Mouse (Mus musculus) lung, postnatal 10 days (tissue): ENCODE results near the gene Nfasc.

Experiments used
- DNase-seq: peaks from one replicate; pipeline ENCODE4 v3.0.0; 2021

Gene Nfasc

DNA sequence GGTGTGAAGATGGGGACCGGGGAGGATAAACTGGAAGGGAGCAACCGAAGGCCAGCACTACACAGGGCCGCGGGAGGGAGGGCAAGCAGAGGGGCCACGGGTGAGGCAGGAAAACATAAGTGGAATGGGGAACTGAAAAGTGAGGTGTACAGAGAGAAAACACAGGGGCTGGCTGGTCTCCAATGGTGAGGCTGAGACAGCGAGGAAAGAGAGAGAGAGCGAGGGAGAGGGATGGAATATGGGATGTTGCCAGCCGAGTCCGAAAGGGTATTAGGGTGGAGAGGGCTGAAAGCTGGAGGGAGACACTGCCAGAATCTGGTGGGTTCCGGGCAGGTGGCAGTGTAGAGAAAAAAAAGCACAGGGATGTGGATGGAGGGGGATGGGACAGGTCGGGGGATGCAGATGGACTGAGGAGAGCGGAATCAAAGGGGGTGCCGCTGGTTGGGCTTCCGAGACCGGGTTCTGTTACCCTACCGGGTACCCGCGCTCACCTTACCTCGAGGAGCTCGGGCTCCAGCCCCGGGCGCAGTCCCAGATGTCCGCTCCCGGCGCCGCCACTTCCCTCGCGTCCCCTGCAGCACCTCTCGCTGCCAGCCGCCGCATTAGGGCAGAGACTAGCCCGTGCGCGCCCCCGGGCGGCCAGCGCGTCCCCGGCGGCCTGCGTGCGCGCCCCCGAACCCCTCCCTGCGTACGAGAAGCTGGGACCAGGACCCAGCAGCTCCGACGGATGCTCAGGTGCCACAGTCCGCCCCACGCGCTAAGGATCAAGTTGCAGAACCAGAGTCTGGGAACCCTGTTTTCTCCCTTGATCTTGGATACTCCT is at the start of gene Nfasc:
Gene Nfasc, minus strand, starts transcription at position 623 of the 823 bp plus-strand sequence.
- peak; percentile 32 for DNase-seq

DNA sequence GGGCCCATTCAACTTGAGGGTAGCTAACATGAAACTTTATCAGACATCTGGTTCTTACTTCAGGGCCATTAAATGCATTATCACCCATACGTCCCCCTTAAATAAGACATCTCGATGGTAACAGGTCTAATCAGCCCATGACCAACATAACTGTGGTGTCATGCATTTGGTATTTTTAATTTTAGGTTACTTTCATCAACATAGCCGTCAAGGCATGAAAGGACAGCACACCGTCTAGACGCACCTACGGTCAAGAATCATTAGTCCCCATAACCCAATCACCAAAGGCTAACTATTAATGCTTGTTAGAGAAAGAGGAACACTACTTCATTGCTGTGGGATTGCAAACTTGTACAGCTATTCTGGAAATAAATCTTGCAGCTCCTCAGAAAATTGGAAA is 49.5 kb upstream of the Nfasc start:
- no peak for DNase-seq

DNA sequence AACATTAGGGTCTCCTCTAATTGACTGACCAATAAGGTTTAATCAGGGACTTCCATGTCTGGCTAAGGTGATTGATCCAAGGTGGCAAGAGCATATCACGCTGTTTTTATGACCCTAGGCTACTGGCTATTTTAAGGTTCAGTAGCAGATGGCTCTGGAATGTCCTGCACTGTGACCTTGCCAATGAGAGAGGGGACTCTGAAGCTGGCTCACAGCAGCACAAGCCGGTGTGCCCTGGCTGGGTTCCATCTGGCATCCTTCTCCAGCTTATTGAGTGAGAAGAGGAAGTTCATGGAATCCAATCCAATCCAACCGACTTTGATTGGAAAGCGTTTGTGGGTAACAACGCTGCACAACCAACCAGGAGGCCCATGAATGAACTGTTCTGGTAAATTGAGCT is 45.3 kb upstream of the Nfasc start:
- no peak for DNase-seq

DNA sequence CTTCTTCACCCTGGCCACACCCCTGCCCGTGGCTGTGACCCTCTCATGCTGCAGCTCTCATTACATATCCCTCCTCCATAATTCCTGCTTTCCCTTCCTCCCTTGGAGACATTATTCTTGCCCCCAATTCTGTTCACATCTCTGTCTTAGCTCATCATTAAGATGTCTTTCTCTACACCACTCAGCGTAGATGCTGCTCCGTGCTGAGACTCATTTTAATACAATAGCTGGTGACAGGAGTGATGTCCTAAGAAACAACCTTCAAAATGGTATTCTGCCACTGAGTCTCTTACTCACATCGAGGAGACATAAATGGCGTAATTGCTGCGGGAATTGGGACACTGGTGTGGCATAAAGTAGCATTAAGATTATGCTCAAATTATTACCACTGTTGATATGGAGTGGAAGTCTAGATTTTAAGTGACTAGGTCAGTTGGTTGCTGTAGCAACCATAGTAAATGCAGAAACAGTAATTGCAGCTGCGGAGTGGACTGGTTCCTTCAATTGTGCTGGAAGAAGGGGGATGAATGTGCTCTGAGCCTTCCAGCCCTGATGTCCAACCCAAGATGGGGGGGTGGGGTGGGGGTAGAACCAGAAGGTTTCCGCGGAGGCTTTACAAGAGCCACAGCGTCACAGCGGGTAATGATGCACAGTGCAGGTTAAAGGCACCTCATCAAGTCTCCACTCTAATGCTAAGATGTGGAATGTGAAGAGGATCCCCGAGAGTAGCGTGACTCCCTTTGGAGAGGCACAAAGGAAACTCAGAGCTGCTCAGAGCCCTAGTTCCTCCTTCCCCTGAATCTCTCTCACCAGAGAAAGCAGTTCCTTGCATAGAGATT is 40.2 kb upstream of the Nfasc start:
- no peak for DNase-seq

DNA sequence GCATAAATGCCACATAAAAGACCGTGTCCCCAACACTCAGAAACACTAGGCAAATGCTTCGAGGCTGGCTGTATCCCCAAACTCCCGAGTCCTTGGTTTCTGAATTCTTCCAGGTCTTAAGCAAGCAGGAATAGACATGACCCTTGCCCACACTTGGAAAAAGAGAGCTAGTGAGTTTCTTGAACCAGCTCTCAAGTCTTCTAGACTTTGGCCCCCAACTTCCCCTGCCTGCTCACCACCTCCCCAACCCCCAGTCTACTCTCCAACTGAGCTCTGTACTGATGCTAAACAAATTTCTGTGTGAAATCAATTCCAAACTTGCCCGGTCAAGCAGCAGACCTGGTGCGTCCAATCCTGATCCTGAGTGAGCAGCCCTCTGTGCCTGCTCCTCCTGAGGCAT is 39.4 kb upstream of the Nfasc start:
- no peak for DNase-seq

DNA sequence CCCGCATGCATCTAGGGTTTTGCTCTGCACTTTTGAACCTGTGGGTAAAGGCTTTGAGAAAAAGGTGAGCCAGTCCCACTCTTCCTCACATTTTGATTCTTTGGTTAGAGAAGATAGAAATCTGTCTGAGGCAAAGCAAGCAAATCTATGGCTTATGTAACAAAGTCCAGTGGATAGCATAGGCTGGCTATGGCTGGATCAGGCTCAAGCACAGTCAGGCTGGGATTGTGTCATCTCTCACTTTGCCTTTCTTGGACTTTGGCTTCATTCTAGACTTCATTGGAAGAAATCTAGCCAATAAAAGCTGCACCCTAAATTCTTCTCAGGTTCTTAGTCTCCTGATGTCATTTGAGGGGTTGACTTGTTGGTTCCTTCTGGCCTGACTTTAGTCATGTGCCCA is 38.7 kb upstream of the Nfasc start:
- DNase-seq = no peak

DNA sequence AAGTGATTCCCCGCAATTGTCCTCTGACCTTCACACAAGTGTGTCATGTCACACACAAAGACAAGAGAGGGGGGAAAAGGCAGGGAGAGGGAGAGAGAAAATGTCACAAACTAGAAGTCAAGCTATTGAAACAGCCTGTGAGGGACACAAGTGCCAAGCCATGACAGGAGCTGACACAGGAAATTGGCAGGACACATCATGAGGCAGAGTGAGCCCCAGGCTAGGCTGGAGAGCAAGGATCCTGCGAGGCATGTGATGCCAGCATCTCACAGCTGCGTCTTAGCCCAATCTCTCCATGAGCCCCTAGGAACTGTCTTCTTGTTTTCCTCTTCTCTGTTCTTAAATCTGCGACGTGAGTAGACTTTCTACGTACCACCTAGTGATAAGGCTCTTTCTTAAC is 33.4 kb upstream of the Nfasc start:
- no peak for DNase-seq

DNA sequence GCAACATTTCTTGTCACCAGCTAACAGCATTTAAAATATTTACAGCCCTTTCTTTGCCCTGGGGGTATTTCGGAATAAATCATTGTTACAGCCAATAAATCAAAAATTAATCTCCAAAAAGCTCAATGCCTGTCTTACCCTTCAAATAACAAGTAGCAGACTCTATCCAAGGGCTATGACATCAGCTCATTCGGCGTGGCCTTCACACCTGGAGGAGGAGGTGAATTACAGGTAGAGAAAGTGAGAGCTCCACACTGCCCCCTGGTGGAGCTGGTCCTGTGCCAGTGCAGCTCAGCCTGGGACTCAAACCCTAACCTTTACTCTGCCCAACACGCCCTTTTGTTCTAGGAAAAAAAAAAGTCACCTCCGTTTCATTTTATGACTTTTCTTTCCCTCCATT is 29.8 kb upstream of the Nfasc start:
- DNase-seq = peak; percentile 44

DNA sequence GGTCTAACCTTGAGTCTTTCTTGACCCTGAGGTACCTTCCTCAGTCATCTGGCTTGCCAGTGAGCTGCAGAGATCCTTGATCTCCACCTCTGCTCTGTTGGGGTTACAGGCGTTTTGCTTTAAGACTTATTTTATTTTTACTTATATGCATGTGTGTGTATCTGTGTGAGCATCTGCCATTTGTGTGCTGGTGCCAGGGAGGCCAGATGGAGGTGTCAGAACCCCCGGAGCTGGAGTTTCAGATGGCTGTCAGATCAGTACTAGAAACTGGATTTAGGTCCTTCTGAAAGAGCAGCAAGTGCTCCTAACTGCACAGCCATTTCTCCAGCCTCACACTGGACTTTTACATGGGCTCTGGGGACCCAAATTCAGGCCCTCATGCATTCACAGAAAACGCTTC is 28.0 kb upstream of the Nfasc start:
- no peak for DNase-seq

DNA sequence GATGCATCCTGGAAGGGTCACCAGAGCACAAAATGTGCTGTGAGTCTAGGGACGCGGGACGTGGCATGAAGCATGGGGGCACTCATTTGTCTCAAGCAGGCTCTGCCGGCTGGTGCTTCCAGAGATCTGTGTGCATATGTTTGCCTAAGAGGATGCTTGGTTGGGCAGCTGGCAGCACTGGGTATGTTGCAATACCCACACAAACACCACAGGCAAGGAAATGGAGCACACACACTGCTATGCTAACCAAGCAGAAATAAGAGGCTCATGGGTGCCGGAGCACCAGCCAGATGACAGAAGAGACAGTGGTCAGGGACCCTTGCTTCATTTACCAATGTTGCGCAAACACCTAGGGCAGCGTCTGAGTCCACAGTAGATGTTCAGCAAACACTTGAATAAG is 25.8 kb upstream of the Nfasc start:
- no peak for DNase-seq

DNA sequence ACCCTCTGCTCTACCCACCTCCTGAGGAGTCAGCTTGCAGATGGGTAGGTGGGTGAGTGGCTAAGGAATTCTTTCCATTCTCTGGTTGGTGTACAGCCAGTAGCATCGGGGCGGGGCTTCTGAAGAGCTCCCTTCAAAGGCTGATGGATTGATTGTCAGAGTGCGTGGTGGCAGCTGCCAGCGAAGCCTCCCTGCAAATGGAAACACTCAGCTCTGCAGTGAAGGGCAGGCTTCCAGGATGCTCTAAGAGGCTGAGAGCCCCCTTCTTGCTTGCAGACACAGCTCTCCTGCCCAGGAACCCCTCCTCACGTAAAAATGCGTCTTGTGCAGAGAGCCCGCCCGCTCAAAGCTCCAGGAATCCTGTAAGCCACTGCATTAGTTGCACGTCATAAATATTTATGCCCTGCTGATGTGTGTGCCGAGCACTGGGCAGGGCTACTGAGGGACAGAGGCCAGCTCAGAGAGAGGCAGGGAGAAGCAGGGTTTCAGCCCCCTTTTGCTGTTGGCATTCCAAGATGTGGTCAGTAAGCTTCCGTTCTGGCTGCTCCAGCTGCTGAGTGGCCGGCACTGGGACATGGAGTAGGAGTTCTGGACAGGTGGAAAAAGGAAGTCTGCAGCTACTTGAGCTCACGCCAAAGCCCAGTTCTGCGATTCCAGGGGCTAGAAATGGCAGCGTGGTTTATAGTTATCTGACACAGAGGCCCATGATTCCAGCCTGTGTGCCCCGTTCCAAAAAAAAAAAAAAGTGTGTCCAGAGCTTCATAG is 24.5 kb upstream of the Nfasc start:
- DNase-seq = peak; percentile 6

DNA sequence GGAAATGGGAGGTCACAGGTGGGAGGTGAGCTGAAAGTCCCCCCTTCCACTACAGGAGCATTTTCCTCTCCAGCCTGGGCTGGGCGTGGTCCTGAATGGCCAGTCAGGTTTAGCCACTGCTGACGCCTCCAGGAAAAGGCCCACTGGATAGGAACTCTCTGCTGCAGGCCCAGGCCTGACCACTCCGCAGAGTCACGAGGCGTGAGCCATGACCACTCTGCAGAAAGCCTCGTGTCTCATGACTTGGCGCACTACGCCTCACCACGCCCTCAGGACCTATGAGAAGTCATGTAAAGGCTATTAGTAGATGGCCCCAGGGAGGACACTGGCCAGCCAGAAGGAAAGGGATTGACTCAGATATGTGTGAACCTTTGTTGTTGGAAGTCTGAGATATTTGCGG is 23.6 kb upstream of the Nfasc start:
- DNase-seq = no peak

DNA sequence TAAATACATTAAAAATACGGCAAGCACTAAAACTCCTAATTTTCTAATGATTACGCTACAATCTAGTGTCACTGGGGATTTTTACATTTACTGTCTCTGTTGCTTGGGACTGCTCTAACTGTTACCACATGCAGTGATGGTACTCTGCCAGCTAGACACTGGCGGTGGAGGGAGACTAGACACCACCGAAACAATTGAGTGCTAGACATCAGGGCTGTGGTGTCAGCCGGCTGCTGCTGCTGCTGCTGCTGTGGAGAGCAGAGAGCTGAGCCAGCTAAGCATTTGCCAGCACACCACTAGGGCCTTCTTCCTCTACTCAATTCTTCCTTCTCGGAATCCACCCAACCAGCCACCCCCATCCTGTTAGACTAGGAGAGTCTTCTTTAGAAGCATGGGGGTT is 17.8 kb upstream of the Nfasc start:
- DNase-seq = no peak

DNA sequence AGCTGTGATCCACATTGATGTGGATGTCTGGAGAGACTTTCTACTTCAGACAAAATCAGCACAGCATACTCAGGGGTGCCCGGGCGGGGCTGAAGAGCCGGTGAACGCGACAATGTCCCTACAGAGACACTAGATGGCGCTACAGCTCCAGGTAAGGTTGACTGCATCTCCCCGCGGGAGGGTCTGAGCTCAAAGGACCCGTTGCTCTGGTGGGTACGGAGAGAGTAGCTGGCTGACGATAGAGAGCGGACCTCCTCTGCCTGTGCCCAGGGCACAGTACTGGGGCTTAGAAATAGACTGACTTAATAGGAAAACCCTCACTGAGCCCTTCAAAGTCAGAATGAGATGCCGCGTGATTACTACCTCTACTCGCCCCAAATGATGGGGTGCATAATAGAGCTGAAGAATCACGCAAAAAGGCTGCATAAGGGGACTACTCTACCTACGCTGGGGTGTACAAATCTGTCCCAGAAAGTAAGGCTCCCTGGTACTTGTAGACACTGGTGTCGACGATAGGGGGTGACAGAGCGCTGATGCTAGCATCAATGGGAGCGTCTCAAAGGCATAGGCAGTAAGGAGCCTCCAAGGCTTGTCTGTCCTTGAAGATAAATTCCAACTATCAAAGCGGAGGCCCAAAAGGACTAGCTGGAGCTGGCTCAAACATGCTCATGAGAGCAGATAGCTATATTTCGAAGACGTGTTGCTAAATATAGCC is 17.2 kb upstream of the Nfasc start:
- peak; percentile 61 for DNase-seq

DNA sequence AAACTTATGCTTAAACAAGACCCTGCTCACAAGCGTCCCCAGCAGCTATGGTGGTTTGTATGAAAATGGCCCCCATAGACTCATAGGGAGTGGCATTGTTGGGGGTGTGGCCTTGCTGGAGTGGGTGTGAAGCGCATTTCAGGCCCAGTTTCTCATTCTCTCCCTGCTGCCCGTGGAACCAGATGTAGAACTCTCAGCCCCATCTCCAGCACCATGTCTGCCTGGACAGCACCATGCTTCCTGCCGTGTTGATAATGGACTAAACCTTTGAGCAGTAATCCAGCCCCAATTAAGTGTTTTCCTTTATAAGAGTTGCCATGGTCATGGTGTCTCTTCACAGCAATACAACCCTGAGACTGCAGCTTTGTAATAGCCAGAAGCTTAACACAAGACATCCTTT is 13.6 kb upstream of the Nfasc start:
- no peak for DNase-seq

DNA sequence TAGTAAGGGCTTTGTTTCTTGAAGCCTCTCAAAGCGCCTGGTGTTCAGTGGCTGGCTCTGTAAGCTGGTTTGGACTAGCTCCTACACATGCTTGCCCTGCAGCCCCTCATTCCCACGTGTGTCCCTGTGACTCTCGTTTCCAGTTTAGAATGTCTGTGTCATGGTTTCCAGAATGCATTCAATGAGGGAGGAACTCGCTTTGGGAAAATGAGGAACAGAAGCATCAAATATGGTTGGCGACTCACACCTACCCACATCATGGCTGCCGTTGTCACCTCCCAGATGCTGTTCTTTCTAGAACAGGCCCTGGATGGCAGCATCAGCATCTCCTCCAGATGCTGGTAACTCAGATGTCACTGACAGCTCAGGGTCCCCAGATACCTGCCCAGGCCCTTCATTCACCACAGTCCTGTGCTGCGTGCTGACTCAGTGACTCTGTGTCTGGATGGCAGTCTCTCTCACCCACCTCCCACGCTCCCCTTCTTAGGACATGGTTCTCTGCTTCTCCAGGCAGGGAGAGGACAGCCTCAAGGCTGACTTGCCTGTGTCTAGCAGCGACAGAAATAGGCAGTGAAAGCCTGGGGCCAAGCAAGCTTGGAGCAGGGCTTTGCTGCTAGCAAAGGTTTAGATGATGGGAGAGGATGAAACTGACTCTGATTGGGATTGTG is 7.8 kb upstream of the Nfasc start:
- no peak for DNase-seq

DNA sequence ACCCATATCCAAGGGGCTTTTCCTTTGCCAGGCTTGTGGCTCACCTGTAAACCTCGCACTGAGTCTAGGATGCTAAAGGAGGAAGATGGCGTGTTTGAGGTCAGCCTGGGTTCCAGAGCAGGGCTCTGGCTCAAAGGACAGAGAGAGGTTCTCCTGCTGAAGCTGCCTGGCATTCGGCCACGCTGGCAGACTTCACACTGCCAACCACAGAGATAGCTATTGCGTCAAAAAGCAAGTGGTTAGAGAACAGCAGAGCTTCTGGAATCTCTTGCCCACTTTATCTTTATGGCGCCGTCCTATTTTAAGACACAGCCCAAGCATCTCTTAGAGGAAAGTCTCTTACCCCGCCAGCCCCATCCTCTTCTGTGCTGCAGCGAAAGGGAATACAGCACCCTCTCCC is 4.7 kb upstream of the Nfasc start:
- no peak for DNase-seq

DNA sequence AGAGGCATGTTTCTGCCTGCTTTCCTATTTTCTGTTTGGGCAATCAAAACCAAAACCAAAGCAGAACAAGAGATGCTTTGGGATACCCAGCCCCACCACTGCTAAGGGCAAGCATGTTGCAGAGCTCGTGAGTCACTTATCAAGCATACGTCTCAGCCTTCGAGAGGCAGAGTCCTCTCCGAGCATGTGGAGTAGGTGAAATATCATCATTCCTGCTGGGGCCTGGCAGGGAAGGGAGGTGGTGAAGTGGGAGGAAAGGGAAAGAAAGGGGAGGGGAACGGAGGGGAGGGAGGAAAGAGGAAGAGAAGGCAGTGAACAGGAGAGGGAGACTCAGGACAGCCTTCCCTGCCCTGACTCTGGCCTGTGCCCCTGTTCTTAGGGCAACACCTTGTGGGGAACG is 4.0 kb upstream of the Nfasc start:
- DNase-seq = no peak

DNA sequence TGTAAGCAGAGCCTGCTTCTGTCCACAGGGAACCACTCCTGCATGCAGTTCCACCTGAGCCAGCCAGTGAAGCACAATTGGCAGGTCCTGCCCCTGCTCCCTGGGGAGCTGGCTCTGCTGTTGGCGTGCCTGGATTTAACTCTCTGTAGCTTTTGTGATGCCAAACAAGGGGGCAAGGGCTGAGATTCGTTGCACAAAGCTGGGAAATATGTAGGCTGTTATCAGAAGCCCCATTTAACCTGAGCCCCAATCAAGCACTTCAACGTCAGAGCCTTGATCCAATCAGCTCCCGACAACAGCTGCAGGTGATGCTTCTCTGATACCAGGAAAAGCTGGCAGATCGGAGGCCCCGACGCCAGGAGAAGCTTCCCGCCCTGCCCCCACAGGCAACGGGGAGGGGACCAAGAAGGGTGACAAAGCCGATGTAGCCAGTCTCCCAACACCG is 2.5 kb downstream of the Nfasc start:
- DNase-seq = no peak

DNA sequence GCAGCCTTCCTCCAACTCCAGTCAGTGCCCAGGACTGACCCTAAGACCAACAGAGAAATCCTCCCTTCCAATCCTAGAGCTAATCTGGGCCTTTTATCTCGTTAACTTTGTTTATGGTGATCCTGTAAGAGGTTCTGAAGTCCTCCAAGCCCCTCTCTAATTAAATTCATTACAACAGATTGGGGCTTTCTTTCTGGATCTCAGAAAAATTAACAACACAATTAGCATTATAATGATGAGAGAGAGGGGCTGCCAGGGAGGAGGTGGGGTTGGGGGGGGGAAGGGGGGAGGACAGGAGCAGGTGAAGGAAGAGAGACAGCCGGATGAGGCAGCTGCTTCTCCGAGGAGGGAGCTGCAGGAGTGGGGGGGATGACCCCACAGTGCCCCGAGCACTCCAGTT is 5.4 kb downstream of the Nfasc start:
- no peak for DNase-seq

DNA sequence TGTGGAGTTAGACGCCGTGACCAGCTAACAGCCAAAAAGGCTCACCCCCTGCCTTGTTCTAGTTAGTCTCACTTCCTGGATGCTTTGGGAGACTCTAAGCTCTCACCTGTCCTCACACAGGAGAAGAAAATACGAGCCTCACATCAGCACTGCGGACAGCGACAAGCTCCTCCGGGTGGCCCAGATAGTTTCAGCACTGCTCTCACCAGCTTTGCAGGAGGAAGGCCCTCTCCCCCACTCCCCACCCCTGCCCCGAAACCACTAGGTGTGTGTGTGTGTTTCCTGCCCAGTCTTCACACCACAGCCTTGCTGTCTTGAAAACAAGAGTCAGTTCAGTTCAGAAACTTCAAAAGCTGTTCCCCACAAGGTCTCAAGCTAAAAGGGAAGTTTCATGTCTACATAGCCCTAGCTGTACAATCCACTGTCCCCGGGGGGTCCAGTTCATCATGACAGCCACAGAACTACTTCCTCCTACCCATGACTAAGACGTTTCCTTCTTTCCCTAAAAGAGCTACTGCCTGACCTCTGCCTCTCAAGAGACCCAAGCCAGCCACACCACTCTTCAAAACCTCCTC is 7.6 kb downstream of the Nfasc start:
- DNase-seq = peak; percentile 15

DNA sequence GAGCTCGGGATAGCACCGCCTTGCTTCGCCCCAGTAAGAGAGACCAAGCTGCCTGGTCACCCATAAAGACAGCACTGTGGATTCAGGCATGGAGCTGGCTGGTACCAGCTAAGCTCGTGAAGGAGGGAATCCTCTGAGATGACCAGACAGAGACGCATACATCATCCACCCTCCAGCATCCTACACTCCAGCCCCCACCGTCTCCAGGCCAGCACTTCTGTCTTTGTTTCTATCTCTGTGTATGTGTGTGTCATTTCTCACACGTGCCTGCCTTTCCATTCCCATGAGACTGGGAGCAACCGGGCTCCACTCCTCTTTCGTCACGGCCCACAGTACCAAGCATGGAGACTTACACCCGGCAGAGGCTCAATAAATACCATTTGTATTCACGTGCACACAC is 9.3 kb downstream of the Nfasc start:
- no peak for DNase-seq
